Mouse (Mus musculus): ENCODE results near the gene Meox1. TPM values are rescaled to one million over a fixed set of nuclear protein-coding genes. Genes with fewer than 3 reads are reported as not detected.

Meox1 gene
- polyA plus RNA-seq, 1 experiment from 2014 or later = 1.2 TPM

DNA sequence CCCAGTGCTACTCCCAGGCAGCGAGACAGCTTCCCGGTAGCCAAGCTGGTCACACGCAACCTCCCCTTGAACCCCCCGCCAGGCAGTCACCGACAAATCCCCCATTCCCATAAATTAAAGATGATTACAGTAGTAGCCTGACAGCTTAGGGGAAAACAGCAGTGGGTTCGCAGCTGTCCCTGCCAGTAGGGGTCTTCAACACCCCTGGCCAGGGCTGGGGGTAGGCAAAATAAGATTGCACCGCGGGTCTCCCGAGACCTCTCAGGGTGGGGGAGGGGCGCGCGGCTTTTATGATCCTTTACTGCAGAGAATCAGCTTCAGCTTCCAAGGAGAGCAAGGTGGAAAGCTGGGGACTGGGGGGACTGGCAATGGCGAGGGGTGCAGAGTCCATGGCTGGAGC, 4.4 kb downstream of the Meox1 start:
- H3K4me2 ChIP-seq (replicated peaks; ENCODE audit: low read depth, low read length) = peak overlapping the region; percentile 49
- peaks cover 9% of the 10 kb centered on the region; the same call in 1 of the 2 replicates for H3K27me3 ChIP-seq (ENCODE audit: control insufficient read depth, insufficient read depth, low read length)
- peak overlapping the region; percentile 51; the same call in 1 of the 2 replicates for H3K27ac ChIP-seq (ENCODE audit: low read depth, low read length)
- DNase-seq (ENCODE audit: low spot score) (peak; percentile 74), ATAC-seq (ENCODE audit: low FRiP score) (no peak)
- peaks cover 9% of the 10 kb centered on the region; the same call in 1 of the 2 replicates for H3K4me1 ChIP-seq (replicated peaks; ENCODE audit: control insufficient read depth, insufficient read depth, low read length)
- no peaks in the 10 kb centered on the region for H3K9me3 ChIP-seq (ENCODE audit: control insufficient read depth, low read length)
- WGBS = under 1% methylated on average over 12 of the region's 13 CpGs
- H3K36me3 ChIP-seq (ENCODE audit: control insufficient read depth, insufficient read depth, low read length) = no peaks in the 10 kb centered on the region
- peak overlapping the region; percentile 1; the same call in 1 of the 2 replicates for H3K9ac ChIP-seq (ENCODE audit: low read depth, low read length)
- peak overlapping the region; percentile 21 for H3K4me3 ChIP-seq (ENCODE audit: low read depth, low read length)

DNA sequence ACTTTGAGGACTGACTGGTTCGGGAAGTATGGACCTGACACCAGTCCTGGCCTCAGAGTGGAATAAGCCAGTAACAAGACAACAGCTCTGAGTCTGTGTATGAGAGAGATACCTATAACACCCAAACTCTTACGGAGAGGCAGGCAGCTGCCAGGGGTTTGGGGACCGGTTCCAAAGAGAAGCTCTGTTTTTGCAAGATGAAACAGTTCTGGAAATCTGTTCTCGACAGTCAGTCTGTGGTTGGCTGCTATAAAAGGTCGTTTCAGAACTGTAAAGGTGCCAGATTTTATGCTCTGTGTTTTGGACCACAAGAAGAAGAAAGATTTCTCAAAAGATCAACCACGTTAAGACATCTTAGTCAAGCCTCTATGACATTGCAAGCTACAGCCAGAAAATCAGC, 5.4 kb downstream of the Meox1 start:
- ATAC-seq (ENCODE audit: low FRiP score) = no peak
- WGBS = 67% methylated on average over 6 of the region's 6 CpGs

DNA sequence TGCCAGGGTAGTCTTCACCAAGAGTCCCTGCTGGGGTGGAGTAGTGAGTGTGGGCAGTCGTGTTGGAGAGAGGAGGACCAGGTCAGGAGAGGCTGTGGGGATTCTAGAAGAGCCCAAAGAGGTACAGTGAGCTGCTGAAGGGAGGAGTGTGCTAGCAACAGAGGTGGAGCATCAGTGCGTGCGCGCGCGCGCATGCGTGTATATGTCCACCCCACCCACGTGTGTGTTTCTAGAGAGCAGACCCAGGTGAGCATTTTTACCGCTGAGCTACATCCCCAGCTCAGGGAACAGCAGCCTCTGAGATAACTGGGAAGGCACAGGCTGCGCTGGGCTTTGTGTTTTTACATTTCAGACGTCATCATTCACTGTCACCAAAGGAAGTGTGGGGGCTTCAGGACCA, 7.7 kb downstream of the Meox1 start:
- H3K9ac ChIP-seq (ENCODE audit: low read depth, low read length) = no peak overlapping the region
- peaks cover 10% of the 10 kb centered on the region; the same call in 1 of the 2 replicates for H3K4me1 ChIP-seq (replicated peaks; ENCODE audit: control insufficient read depth, insufficient read depth, low read length)
- WGBS = 78% methylated on average over 12 of the region's 12 CpGs
- H3K27me3 ChIP-seq (ENCODE audit: control insufficient read depth, insufficient read depth, low read length) = no peaks in the 10 kb centered on the region
- no peak overlapping the region for H3K27ac ChIP-seq (ENCODE audit: low read depth, low read length)
- no peak overlapping the region for H3K4me2 ChIP-seq (replicated peaks; ENCODE audit: low read depth, low read length)
- no peaks in the 10 kb centered on the region for H3K36me3 ChIP-seq (ENCODE audit: control insufficient read depth, insufficient read depth, low read length)
- DNase-seq (ENCODE audit: low spot score) (no peak), ATAC-seq (ENCODE audit: low FRiP score) (no peak)
- no peaks in the 10 kb centered on the region for H3K9me3 ChIP-seq (ENCODE audit: control insufficient read depth, low read length)
- H3K4me3 ChIP-seq (ENCODE audit: low read depth, low read length) = no peak overlapping the region

More for the DNA sequence above, 5.4 kb downstream of the Meox1 start:
- Histone ChIP-seq H3K27ac (ENCODE audit: low read depth, low read length) (no peak overlapping the region), H3K36me3 (ENCODE audit: control insufficient read depth, insufficient read depth, low read length) (no peaks in the 10 kb centered on the region), H3K27me3 (ENCODE audit: control insufficient read depth, insufficient read depth, low read length) (peaks cover 9% of the 10 kb centered on the region; the same call in 1 of the 2 replicates), H3K9ac (ENCODE audit: low read depth, low read length) (no peak overlapping the region), H3K4me1 (replicated peaks; ENCODE audit: control insufficient read depth, insufficient read depth, low read length) (peaks cover 9% of the 10 kb centered on the region; the same call in 1 of the 2 replicates), H3K9me3 (ENCODE audit: control insufficient read depth, low read length) (no peaks in the 10 kb centered on the region), H3K4me2 (replicated peaks; ENCODE audit: low read depth, low read length) (no peak overlapping the region), H3K4me3 (ENCODE audit: low read depth, low read length) (no peak overlapping the region)
- no peak for DNase-seq (ENCODE audit: low spot score)

DNA sequence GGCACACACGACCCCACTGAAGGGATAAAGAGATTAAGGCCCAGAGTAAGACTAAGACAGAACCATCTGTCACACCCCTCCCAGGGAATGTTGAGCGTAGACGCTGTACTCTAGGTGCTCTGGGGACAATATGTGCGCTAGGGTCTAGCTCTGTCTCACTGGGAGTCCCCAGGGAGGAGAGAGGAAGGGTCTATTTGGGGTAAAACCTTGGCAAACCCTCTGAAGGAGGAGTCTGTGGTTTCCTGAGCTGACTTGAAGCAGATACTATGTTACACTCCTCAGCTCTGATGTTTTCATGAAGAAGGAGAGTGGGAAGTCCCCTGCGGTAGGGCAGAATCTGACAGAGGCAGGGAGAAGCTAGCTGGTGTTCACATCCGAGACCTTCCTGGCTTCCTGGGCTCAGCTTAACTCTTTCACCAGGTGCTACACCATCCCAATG, 8.3 kb downstream of the Meox1 start:
- Histone ChIP-seq H3K4me3 (ENCODE audit: low read depth, low read length) (no peak overlapping the region), H3K4me1 (replicated peaks; ENCODE audit: control insufficient read depth, insufficient read depth, low read length) (peaks cover 9% of the 10 kb centered on the region; the same call in 1 of the 2 replicates), H3K4me2 (replicated peaks; ENCODE audit: low read depth, low read length) (no peak overlapping the region), H3K36me3 (ENCODE audit: control insufficient read depth, insufficient read depth, low read length) (no peaks in the 10 kb centered on the region), H3K9me3 (ENCODE audit: control insufficient read depth, low read length) (no peaks in the 10 kb centered on the region), H3K9ac (ENCODE audit: low read depth, low read length) (no peak overlapping the region), H3K27ac (ENCODE audit: low read depth, low read length) (no peak overlapping the region), H3K27me3 (ENCODE audit: control insufficient read depth, insufficient read depth, low read length) (no peaks in the 10 kb centered on the region)
- no peak for DNase-seq (ENCODE audit: low spot score)
- no peak for ATAC-seq (ENCODE audit: low FRiP score)
- WGBS = 66% methylated on average over 6 of the region's 6 CpGs

DNA sequence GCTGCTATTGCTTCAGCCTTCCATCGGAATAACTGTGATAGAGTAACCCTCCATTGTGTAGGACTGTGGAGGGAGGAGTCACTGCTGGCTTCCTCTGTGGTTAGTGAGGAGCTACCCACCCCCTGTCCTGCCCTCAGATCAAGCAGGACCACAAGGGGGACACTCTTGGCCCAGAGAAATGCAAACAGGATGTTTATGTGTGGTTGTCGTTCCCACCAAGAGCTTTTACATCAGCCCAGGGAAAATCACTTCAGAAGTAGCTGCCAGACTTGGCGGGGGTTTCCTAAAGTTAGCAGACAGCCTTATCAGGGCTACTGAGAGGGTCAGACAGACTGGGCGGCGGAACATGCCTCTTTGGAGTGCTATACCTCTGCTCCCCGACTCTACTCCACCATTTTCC, 8.9 kb downstream of the Meox1 start:
- Histone ChIP-seq H3K27ac (ENCODE audit: low read depth, low read length) (no peak overlapping the region), H3K4me2 (replicated peaks; ENCODE audit: low read depth, low read length) (no peak overlapping the region), H3K9me3 (ENCODE audit: control insufficient read depth, low read length) (no peaks in the 10 kb centered on the region), H3K9ac (ENCODE audit: low read depth, low read length) (no peak overlapping the region), H3K4me3 (ENCODE audit: low read depth, low read length) (no peak overlapping the region), H3K4me1 (replicated peaks; ENCODE audit: control insufficient read depth, insufficient read depth, low read length) (peaks cover 9% of the 10 kb centered on the region; the same call in 1 of the 2 replicates), H3K27me3 (ENCODE audit: control insufficient read depth, insufficient read depth, low read length) (no peaks in the 10 kb centered on the region), H3K36me3 (ENCODE audit: control insufficient read depth, insufficient read depth, low read length) (no peaks in the 10 kb centered on the region)
- 54% methylated on average over 6 of the region's 6 CpGs for WGBS
- DNase-seq (ENCODE audit: low spot score) = no peak
- no peak for ATAC-seq (ENCODE audit: low FRiP score)

DNA sequence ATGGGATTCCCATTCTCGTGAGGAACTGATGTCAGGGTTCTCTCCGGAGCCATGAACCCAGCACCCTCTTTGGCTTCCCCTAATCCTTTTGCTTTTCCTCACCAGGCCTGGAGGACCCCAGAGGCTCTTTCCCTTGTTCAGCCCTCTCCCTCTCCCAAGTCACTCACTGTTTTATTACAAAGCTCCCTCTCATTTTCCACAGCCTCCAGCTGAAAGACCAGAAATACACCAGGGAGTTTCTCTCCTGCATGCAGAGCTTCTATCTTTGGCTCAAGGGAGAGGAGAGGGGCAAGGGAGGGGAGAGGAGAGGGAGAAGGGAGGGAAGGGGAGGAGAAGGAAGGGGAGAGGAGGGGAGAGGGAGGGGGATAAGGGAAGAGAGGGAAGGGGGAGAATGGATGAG, 10.3 kb downstream of the Meox1 start:
- Histone ChIP-seq H3K27ac (ENCODE audit: low read depth, low read length) (no peak overlapping the region), H3K4me2 (replicated peaks; ENCODE audit: low read depth, low read length) (no peak overlapping the region), H3K9me3 (ENCODE audit: control insufficient read depth, low read length) (no peaks in the 10 kb centered on the region), H3K27me3 (ENCODE audit: control insufficient read depth, insufficient read depth, low read length) (no peaks in the 10 kb centered on the region), H3K4me3 (ENCODE audit: low read depth, low read length) (no peak overlapping the region), H3K4me1 (replicated peaks; ENCODE audit: control insufficient read depth, insufficient read depth, low read length) (0 out of 2 replicates have a peak, but pooled peaks cover 5% of the 10 kb centered on the region), H3K36me3 (ENCODE audit: control insufficient read depth, insufficient read depth, low read length) (no peaks in the 10 kb centered on the region), H3K9ac (ENCODE audit: low read depth, low read length) (no peak overlapping the region)
- WGBS = 68% methylated on average over 2 of the region's 2 CpGs
- DNase-seq (ENCODE audit: low spot score) (no peak), ATAC-seq (ENCODE audit: low FRiP score) (no peak)

DNA sequence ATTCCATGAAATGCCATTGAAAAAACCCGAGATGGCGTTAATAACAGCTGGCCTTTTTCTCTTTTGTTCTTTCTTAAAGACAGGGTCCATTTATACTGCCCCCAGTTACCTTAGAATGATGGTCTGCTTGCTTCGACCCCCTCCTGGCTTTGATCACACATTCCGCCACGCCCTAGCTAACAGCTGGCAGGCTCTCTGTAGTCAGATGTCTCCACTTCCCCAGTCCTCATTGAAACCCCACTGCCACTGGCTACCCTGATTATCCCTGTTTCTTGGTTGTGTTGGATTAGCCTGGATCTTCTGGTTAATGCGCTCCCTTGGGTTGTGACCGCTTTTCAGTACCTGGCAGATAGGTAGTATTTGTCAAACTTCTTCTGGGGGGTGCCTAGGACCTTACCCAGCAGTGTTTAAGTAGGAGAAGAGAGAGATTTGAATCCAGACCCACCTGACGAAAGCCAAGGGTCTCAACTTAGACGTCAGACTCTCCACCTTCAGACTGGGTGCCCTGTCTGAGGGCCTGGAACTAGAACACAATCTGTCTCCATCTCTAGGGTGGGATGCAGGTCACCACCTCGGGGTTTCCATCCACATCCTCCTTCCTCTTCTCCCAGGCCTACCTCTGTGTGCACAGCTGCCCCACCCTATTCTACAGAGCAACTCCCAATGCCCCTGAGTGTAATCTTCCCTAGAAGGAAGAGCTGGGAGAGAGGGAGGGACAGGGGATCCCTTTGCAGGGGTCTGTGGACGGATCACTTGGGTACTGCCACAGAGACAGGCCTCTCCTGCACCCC, 11.5 kb downstream of the Meox1 start:
- WGBS = 73% methylated on average over 11 of the region's 11 CpGs
- no peak for ATAC-seq (ENCODE audit: low FRiP score)
- no peak for DNase-seq (ENCODE audit: low spot score)
- H3K27ac ChIP-seq (ENCODE audit: low read depth, low read length) = no peak overlapping the region
- H3K9ac ChIP-seq (ENCODE audit: low read depth, low read length) = no peak overlapping the region
- no peaks in the 10 kb centered on the region for H3K36me3 ChIP-seq (ENCODE audit: control insufficient read depth, insufficient read depth, low read length)
- 0 out of 2 replicates have a peak, but pooled peaks cover 5% of the 10 kb centered on the region for H3K4me1 ChIP-seq (replicated peaks; ENCODE audit: control insufficient read depth, insufficient read depth, low read length)
- no peaks in the 10 kb centered on the region for H3K27me3 ChIP-seq (ENCODE audit: control insufficient read depth, insufficient read depth, low read length)
- no peak overlapping the region for H3K4me2 ChIP-seq (replicated peaks; ENCODE audit: low read depth, low read length)
- H3K4me3 ChIP-seq (ENCODE audit: low read depth, low read length) = no peak overlapping the region
- H3K9me3 ChIP-seq (ENCODE audit: control insufficient read depth, low read length) = no peaks in the 10 kb centered on the region

DNA sequence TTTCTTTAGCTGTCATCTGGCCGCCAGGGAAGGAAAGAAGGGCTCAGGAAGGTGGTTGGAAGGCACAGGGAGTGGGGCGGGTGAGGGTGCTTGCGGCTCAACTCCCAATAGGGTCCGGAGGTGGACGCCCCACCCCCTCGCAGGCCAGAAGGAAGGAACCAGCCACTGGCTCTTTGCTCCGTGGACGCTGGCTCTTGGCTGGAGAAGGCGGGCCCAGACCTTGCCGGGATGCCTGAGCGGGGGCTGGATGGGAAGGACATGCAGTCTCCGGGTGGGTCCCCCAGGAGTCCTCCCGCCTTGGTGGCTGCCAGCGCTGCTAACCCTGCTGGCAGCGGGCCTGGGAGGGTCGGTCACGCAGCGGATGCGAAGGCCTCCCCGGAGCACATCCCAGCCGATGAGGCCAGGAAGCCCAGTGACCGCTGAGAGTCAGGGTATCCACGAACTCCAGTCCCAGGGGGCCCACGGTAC, 12.5 kb downstream of the Meox1 start:
- Histone ChIP-seq H3K36me3 (ENCODE audit: control insufficient read depth, insufficient read depth, low read length) (no peaks in the 10 kb centered on the region), H3K9me3 (ENCODE audit: control insufficient read depth, low read length) (no peaks in the 10 kb centered on the region), H3K27me3 (ENCODE audit: control insufficient read depth, insufficient read depth, low read length) (no peaks in the 10 kb centered on the region), H3K4me3 (ENCODE audit: low read depth, low read length) (peak overlapping the region; percentile 14; the same call in 1 of the 2 replicates), H3K9ac (ENCODE audit: low read depth, low read length) (peak overlapping the region; percentile 37; the same call in 1 of the 2 replicates), H3K4me2 (replicated peaks; ENCODE audit: low read depth, low read length) (peak overlapping the region; percentile 49), H3K4me1 (replicated peaks; ENCODE audit: control insufficient read depth, insufficient read depth, low read length) (0 out of 2 replicates have a peak, but pooled peaks cover 5% of the 10 kb centered on the region), H3K27ac (ENCODE audit: low read depth, low read length) (no peak overlapping the region)
- DNase-seq (ENCODE audit: low spot score) = peak; percentile 48
- no peak for ATAC-seq (ENCODE audit: low FRiP score)
- WGBS = 8% methylated on average over 24 of the region's 24 CpGs

Measured in hindbrain, embryonic 11.5 days (tissue).